Mouse (Mus musculus) large intestine, adult 2 months (tissue): Measurements from ENCODE around the gene Gm10320. TPM values are rescaled to one million over a fixed set of nuclear protein-coding genes. Genes with fewer than 3 reads are reported as not detected.

Experiments used
- DNase-seq: peaks from one replicate; pipeline ENCODE4 v3.0.0-alpha.2; 2012; ENCODE audit warnings: low read depth, low spot score
- WGBS: fragments of 180-500 bp; shearing (Covaris S2); methylation state at CpG from one replicate; pipeline ENCODE4 v1.1.7; 2018; 5-methylcytosine and 5-hydroxymethylcytosine counted together
- polyA plus RNA-seq: library from polyadenylated mRNA; depleted of rRNA; stranded (reverse); fragments of >200 nt; gene quantifications from 2 replicates; pipeline ENCODE4 v1.2.3, GENCODE M21; 2012

The Gm10320 gene
- polyA plus RNA-seq, 1 experiment: 4.9 TPM

- 31% methylated on average over 14 of the region's 14 CpGs for WGBS
Measured at GRCm38 (mm10) chr13:98476175-98476838, 15.5 kb downstream of the Gm10320 start.

GRCm38 (mm10) chr13:98475681-98476080, 16.1 kb downstream of the Gm10320 start:
- 68% methylated on average over 8 of the region's 8 CpGs for WGBS
- DNase-seq: no peak

More at GRCm38 (mm10) chr13:98476175-98476838, 15.5 kb downstream of the Gm10320 start:
- DNase-seq: no peak

GRCm38 (mm10) chr13:98473034-98473433, 18.8 kb downstream of the Gm10320 start:
- DNase-seq: no peak
- WGBS: 68% methylated on average over 4 of the region's 4 CpGs

GRCm38 (mm10) chr13:98471756-98472155, 20.0 kb downstream of the Gm10320 start:
- WGBS: 67% methylated on average over 6 of the region's 6 CpGs
- DNase-seq: no peak

- no peak for DNase-seq
- WGBS: 49% methylated on average over 12 of the region's 12 CpGs
Measured at GRCm38 (mm10) chr13:98470321-98470720, 21.5 kb downstream of the Gm10320 start.

- no peak for DNase-seq
- 48% methylated on average over 4 of the region's 4 CpGs for WGBS
Measured at GRCm38 (mm10) chr13:98469916-98470315, 21.9 kb downstream of the Gm10320 start.

GRCm38 (mm10) chr13:98461467-98461866, 30.3 kb downstream of the Gm10320 start:
- 56% methylated on average over 4 of the region's 4 CpGs for WGBS

GRCm38 (mm10) chr13:98456398-98456797, 35.4 kb downstream of the Gm10320 start:
- WGBS: 74% methylated on average over 2 of the region's 2 CpGs
- DNase-seq: no peak

More at GRCm38 (mm10) chr13:98461467-98461866, 30.3 kb downstream of the Gm10320 start:
- no peak for DNase-seq

- WGBS: 86% methylated on average over 10 of the region's 10 CpGs
- DNase-seq: no peak
Measured at GRCm38 (mm10) chr13:98455646-98456045, 36.2 kb downstream of the Gm10320 start.

GRCm38 (mm10) chr13:98454224-98454967, 37.4 kb downstream of the Gm10320 start:
- no peak for DNase-seq
- WGBS: 66% methylated on average over 12 of the region's 12 CpGs

- WGBS: 78% methylated on average over 4 of the region's 4 CpGs
- DNase-seq: no peak
Measured at GRCm38 (mm10) chr13:98453146-98453545, 38.7 kb downstream of the Gm10320 start.

- no peak for DNase-seq
Measured at GRCm38 (mm10) chr13:98448696-98449095, 43.1 kb downstream of the Gm10320 start.

GRCm38 (mm10) chr13:98447741-98448140, 44.1 kb downstream of the Gm10320 start:
- no peak for DNase-seq
- 77% methylated on average over 6 of the region's 6 CpGs for WGBS

GRCm38 (mm10) chr13:98445391-98446125, 46.2 kb downstream of the Gm10320 start:
- no peak for DNase-seq
- 80% methylated on average over 7 of the region's 7 CpGs for WGBS

- WGBS: 75% methylated on average over 4 of the region's 4 CpGs
- DNase-seq: no peak
Measured at GRCm38 (mm10) chr13:98441001-98441400, 50.8 kb downstream of the Gm10320 start.

- WGBS: 32% methylated on average over 13 of the region's 13 CpGs
- DNase-seq: no peak
Measured at GRCm38 (mm10) chr13:98440293-98440952, 51.4 kb downstream of the Gm10320 start.
